Mouse (Mus musculus): Measurements from ENCODE around the gene Satb2. TPM values are rescaled to one million over a fixed set of nuclear protein-coding genes. Genes with fewer than 3 reads are reported as not detected.

Gene Satb2
- total RNA-seq, 2 experiments from 2014 or later = 1.8 TPM; not detected in 1

DNA sequence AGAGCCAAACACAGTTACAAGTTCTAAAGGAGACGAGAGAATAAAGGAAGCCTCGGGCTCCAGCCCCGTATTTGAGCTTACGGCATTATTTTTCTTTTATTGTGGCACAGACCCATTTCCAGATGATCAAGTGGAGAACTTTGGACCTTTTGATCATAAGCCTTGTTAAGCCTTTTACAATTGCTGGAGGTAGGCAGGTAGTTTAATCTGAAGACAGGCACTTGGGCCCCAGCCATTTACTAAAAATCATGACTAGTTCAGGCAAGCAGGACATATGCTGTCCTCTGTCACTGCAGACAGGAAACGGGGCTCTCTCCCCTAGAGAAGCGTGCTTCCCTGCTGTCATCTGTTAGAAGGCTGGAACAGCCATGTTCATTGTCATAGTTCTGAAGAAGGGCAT, 26.9 kb downstream of the Satb2 start:
- no peak for ATAC-seq (replicated peaks; ENCODE audit: low FRiP score, low TSS enrichment, poor library complexity, severe bottlenecking)

DNA sequence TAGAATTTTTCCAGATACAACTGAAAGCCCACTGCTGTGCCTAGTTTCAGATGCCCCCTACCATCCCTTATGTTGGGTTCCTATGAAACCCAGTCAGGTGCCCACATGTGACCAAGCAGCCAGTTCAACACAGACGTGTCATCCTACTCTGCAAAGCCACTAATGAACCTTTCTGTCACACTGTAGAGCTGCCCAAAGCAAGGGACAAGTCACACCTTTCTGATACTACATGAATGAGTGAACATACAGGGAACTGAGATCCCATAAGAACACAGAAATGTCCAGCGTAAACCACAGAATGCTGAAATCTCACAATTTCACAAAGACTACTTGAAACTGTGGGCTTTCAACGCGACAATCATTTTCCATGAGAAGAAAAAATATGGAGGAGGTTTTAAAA, 39.0 kb downstream of the Satb2 start:
- ATAC-seq (replicated peaks; ENCODE audit: low FRiP score, low TSS enrichment, poor library complexity, severe bottlenecking) = no peak

DNA sequence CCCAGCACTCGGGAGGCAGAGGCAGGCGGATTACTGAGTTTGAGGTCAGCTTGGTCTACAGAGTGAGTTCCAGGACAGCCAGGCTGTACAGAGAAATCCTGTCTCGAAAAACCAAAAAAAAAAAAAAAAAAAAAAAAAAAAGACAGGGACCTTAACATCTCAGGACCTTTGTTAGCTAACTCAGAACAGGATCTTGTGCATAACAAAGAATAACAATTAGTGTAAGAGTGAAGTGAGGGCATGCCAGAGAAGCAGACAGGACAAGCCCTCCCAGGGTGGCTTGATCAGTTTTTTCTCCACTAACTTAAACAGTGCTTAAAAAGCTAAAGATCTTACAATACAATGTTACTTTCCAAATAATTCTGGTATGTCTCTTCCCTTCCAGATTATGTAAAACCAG, 40.0 kb downstream of the Satb2 start:
- ATAC-seq (replicated peaks; ENCODE audit: low FRiP score, low TSS enrichment, poor library complexity, severe bottlenecking) = no peak

DNA sequence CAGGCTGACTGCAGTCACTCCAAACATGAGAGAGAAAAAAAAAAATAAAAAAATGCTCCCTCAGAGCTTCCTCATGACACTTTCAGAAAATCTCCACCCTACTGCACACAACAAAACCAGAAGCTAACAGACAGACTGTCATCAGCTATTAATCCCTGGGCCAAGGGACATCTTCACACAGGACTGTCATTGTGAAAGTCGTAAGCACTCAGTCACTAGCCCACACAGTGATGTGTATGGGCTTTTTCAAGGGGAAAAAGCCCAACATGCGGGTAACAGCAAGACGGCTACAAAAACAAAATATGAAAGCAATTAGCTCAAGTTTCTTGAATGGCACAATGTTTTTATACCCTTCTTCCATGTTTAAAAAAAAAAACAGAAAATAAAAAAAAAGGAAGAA, 41.9 kb downstream of the Satb2 start:
- ATAC-seq (replicated peaks; ENCODE audit: low FRiP score, low TSS enrichment, poor library complexity, severe bottlenecking) = no peak

DNA sequence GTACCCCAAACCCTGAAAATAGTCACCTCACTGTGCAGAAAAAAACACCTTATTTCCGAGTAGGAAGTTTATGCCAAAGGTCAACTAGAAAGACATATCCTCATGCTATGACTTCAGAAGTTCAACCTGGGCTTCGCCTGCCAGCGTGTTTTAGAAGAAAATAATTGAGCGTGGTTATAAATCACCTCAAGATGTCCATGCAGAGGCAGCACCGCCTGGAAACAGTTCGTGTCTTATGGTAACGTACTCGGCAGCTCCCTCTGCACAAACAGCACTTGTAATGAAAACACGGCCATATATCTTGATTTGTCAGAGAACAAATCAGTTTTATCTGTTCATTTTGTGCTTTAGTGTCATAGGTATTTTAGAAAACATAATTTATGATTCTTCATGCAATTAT, 44.6 kb downstream of the Satb2 start:
- ATAC-seq (replicated peaks; ENCODE audit: low FRiP score, low TSS enrichment, poor library complexity, severe bottlenecking) = no peak

DNA sequence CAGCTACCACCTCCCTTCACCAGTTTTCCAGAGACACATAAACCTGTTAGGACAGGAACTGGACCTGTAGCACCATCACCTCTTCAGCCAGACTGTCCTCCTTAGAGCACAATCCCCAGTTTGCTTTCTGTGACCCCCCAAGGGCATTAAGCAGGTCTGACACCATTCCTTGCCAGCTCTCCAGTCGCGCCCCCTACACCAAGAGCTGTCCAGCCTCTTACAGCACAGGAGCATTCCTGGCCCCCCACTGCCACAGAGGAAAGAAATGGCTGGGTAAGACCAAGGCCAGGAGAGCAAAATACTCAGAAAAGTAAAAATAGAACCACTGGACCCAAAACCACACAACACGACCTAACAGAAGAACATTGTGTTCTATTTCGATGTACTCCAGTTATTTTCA, 48.4 kb downstream of the Satb2 start:
- no peak for ATAC-seq (replicated peaks; ENCODE audit: low FRiP score, low TSS enrichment, poor library complexity, severe bottlenecking)

DNA sequence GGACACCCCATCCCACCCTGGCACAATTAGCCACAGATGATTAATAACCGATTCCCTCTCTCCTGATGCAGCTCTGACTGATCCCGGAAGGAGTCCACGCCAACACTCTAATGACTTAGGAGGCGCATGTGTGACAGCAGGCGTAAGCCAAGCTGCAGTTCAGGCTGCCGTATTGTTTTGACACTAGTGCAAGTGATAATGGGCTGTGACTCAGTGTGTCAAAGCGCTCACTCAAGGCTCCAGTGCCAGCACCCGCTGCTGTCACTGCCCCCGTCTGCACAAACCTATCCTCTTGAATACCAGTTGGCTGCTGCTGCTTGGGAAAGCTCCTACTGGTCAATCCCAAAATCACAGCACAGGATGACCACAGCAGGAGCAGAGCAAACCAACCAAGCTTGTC, 49.7 kb downstream of the Satb2 start:
- ATAC-seq (replicated peaks; ENCODE audit: low FRiP score, low TSS enrichment, poor library complexity, severe bottlenecking) = no peak

DNA sequence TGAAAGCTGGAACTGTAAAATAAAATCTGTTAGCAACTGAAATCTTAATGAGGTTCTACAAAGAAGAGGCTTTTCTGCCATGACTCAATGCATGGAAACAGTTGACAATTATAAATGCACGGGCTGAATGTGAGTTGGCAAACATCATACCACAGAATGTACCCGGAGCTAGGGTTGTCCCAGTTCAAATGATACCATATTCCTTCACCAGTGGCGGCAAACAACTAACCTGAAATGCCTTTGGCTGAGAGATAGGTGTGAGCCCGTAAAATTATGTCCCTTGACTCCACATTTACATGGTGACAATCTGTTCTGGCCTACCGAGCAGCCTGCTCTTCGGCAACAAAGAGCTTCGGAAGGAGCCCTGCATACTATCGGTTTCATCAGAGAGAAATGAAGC, 58.0 kb downstream of the Satb2 start:
- no peak for ATAC-seq (replicated peaks; ENCODE audit: low FRiP score, low TSS enrichment, poor library complexity, severe bottlenecking)

DNA sequence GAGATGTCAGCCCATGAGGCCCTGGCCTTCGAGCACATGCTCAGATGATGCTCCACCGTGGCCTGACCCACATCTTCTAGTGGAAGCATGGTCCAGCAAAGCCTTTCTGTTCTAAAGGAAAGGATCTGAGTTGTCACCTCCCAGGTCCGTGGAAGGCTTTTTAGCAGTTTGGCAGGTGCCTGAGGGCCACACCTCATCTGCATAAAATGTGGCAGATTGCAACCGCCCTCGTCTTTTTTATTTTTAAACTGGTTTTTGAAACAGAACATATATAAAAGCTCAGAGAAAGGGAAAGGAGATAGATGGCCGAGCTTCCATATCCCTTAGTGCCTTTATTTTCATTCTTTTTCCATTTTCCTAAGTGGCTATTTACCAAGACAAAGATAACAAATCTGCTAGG, 64.2 kb downstream of the Satb2 start:
- ATAC-seq (replicated peaks; ENCODE audit: low FRiP score, low TSS enrichment, poor library complexity, severe bottlenecking) = no peak

DNA sequence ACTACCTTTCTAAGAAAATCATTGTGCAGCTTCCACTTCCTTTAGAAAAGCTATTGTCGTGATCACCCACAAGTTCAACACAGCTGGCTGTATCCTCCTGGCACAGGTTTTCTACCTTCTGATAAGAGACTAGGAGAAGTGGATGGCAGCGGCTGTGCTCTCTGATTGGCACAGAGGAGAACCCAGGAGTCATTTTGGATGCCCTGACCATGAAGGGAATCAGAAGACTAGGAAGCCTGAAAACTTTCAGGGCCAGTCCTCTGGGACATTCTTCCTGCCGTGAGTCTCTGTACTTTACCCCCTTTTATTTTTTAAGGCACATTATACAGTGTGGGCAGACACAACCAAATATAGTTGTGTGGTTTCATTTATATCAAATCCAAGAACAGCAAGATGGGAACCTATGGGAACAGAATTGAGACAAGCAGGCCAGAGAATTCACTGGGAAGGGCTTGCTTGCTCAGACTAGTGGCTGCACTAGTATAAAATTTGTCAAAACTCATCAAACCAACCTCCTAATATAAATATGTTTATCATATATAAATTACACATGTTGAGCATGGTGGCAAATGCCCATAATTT, 77.7 kb downstream of the Satb2 start:
- ATAC-seq (replicated peaks; ENCODE audit: low FRiP score, low TSS enrichment, poor library complexity, severe bottlenecking) = no peak

DNA sequence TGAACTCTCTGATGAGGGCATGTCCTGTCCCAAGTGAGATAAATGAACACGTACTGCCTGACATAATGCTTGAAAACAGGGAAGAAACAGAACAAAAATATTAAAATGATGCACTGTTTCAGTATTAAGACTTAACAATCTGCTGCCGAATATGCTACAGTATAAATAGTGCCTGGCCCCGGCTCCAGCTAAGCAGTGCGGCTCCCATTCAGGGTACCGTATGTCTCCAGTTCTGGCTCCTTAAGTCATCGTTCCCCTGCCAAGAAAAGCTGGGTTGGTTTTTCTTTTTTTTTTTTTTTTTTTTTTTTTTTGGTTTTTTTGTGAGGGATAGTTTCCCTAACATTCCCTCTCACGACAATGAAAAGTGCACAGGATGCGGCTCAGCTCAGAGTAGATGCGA, 78.3 kb downstream of the Satb2 start:
- ATAC-seq (replicated peaks; ENCODE audit: low FRiP score, low TSS enrichment, poor library complexity, severe bottlenecking) = no peak

DNA sequence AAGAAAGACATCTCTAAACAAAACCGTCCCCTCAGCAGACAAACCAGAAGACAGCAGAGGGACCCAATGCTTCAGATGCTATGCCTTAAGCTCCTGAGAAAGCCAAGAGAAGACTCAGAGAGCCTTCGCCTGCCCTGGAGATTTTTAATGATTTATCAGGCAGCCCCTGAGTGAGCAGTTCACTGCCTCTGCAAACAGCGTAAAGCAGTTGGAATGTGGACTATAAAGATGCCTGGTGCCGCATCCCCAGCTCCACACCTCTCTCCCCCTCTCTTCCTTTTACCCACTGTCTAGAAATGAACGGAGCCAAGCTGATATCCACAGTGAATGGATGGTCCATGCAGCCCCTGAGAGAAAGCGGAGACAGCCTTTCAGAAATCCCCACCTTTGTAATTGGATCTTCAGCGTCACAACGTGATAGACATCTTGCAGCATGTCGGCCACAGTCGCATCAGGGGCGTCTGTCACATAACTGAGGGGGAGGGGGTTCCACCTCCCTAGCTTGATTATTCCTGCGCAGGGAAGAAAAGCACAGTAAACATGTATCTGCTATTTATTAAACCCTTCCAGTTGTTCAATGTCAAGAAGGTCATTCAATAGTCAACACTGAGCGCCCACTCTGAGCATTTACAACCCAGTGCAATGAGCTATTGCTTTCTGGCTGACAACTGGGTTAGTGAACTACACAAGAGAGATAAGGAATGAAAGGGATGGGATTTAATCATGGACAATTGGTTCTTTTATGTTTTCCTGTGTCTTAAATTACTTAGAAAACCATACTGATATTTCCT, 79.6 kb downstream of the Satb2 start:
- no peak for ATAC-seq (replicated peaks; ENCODE audit: low FRiP score, low TSS enrichment, poor library complexity, severe bottlenecking)

DNA sequence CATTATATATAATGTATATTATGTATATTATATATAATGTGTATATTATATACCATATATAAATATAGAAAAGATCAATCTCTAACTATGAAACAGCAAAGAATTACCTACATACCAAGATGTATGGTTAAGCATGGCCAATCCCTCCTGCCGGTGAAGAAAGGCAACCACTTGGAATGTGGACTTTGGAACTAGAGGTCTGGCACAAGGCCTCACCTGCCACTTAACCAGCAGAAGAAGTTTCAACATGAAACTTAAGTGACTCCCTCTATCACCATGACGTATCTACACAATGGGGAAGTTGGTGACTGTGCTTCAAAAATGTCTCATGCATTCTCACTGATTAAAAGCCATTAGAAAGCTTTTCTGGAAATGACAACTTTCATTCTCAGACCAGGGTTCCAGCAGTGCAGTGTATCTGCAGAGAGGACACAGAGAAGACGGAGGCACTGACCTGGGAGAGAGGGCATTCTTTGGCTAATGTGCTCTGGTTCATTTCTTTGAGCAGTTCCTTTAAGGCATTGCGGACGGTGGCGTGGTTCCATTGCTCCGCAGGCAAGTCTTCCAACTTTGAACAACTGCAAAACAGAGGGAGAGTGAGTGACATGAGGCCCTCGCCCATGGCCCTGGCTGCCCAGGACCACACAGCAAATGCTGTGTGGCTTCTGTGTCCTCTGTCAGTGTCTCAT, 80.8 kb downstream of the Satb2 start:
- ATAC-seq (replicated peaks; ENCODE audit: low FRiP score, low TSS enrichment, poor library complexity, severe bottlenecking) = no peak

DNA sequence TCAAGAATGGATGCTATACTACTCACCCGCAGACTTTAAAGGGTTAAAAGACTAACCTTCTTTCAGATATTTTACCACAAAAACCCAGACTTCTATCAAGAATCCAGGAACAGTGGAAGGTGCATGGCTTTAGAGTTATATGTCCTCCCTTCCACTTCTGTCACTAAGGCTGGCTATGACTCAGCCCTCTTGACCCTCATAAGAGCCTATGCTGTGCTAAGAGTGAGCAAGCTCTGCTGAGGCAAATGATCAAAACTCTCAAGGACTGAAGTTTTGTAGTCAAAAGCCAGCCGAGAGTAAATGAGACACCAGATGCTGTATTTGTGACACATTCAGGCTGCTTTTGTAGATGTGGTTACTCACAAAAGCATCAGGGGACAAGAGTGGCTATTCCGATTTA, 81.8 kb downstream of the Satb2 start:
- no peak for ATAC-seq (replicated peaks; ENCODE audit: low FRiP score, low TSS enrichment, poor library complexity, severe bottlenecking)

DNA sequence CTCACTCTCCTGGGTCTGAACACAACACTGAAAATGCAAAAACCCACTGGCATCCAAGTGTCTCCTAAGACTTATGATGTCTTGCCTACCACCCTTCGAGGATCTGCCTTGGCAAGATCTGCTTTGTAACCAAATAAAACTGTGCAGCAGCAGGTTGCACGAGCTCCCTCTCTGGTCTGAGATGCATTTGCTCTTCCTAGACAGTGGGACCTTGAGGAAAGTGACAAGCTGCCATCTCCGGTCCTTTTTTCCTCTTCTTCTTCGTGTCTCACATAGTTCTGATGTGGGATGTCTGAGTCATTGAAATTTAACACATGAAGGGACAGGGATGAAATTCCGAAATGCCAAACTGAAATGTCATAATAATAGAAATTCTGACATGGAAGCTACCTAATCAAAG, 85.7 kb downstream of the Satb2 start:
- ATAC-seq (replicated peaks; ENCODE audit: low FRiP score, low TSS enrichment, poor library complexity, severe bottlenecking) = no peak

DNA sequence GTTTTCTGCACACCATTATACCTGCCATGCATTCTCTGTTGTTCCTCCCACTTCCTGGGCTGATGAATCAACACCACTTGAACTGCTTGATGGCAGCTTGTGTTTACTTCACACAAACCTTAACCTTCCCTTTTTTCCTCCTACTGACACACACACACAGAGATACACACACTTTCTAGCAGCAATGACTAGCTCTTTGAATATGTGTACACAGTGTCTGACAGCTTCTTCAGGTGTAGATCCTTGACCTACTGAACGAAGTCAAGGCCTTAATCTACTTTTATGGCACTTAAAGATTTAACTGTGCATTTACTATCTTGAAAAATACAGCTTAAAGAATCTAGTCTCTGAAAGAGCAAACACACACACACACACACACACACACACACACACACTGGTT, 89.5 kb downstream of the Satb2 start:
- no peak for ATAC-seq (replicated peaks; ENCODE audit: low FRiP score, low TSS enrichment, poor library complexity, severe bottlenecking)

DNA sequence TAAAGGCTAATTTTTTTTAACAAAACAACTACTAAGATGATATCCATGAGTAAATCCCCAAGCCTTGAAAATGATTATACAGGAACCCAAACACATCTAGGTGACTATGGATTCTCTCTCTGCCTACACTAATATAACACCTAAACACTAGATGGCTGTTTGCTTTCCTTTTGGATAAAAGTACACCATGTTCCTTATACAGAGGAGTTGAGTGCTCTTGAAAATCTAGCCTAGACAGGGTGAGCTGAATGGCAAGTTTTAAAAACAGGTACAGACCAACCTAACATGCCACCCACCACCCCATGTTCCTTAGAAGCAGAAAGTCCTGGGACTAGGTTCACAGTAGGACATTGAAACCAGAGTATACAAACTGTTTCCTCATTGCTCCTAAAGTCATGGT, 90.9 kb downstream of the Satb2 start:
- no peak for ATAC-seq (replicated peaks; ENCODE audit: low FRiP score, low TSS enrichment, poor library complexity, severe bottlenecking)

DNA sequence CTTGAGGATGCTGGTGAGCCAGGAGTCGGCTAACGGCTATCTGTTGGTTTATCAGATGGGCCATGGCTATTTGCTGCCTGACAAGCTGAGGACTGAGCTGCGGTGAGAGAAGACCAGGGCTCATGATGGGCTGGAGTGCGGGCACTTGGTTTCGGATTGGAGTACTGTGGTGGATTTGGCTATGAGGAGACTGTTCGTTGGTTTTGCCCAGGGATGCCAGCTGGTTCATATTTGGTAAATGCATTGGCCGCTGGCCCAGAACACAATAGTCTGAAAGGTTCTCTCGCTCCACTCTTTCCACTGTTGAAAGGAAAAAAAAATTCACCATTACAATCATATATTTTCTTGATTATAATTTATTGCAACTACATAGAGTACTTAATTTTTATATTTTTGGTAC, 107.0 kb downstream of the Satb2 start:
- no peak for ATAC-seq (replicated peaks; ENCODE audit: low FRiP score, low TSS enrichment, poor library complexity, severe bottlenecking)

DNA sequence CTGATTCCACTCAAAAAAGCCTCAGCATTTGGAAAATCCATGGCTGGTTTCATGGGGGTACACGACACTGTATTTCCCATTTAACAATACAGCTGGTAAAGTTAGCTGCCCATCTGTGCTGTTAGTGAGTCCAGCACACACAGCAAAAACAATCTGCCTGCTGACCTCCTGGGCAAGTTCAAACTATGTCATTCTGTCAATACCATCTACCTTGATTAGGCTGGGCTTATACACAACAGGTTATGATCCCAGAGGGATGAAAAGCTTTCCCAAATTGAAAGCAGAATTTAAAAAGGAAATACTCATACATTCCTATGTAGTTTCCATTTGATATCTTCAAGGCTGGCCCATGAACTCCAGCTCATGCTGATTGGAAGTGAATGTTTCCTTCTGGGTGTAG, 113.2 kb downstream of the Satb2 start:
- no peak for ATAC-seq (replicated peaks; ENCODE audit: low FRiP score, low TSS enrichment, poor library complexity, severe bottlenecking)

DNA sequence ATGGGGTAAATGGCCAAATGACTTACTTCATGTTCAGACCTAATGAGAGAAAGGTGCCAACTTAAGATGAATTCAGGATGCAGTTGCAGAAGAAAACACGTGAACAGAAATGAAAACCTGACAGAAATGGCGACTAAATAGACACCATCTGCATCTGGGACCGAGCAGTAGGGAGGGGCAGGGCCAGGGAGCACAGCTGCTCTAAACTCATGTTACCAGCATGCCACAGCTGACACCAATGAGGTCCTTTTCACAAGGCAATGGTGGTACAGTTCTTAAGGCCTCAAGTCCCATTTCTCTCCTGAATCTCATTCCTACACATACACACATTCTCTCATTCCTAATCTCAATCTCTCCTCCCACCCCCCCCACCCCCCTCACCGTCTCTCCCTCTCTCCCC, 115.7 kb downstream of the Satb2 start:
- no peak for ATAC-seq (replicated peaks; ENCODE audit: low FRiP score, low TSS enrichment, poor library complexity, severe bottlenecking)

DNA sequence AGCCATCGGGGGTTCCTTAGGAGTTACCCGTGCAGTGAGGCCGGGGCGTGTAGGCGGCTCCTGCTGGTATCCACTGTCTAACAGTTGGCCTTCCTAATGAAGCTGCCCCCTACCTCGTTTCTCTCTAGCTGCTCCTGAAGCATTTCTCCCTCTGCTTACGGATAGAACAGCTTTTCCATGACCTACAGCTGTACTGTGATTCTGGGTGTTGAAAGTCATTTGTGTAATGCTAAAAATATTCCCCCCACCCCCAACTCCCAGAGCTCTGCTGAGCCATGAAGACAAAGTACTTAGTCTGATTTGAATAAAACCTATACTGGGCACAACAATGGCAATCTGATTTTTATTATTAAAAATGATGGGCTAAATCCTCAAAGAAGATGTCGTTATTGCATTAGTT, 121.2 kb downstream of the Satb2 start:
- ATAC-seq (replicated peaks; ENCODE audit: low FRiP score, low TSS enrichment, poor library complexity, severe bottlenecking) = no peak

Measured in megakaryocyte-erythroid progenitor cell, adult 5-6 weeks (primary cell).